Mouse (Mus musculus): ENCODE results near the gene Timd2. TPM values are rescaled to one million over a fixed set of nuclear protein-coding genes. Genes with fewer than 3 reads are reported as not detected.
"Not testable (repeated sequence)": the region's sequence is repeated elsewhere in the genome, so short reads cannot be mapped to it uniquely, and the experiment has no call there.

The Timd2 gene
- polyA plus RNA-seq, 1 experiment from 2014 or later = not detected

- Histone ChIP-seq H3K27ac (ENCODE audit: low read depth, low read length) (no peak overlapping the region), H3K36me3 (ENCODE audit: control insufficient read depth, insufficient read depth, low read length) (no peaks in the 10 kb centered on the region)
- WGBS = 89% methylated on average over 1 of the region's 1 CpGs
Observed at GRCm38 (mm10) chr11:46682842-46683241, 24.0 kb downstream of the Timd2 start.

GRCm38 (mm10) chr11:46667938-46668337, 38.9 kb downstream of the Timd2 start:
- Histone ChIP-seq H3K27me3 (ENCODE audit: control insufficient read depth, insufficient read depth, low read length) (no peaks in the 10 kb centered on the region), H3K27ac (ENCODE audit: low read depth, low read length) (no peak overlapping the region), H3K4me2 (ENCODE audit: low read depth, low read length) (no peak overlapping the region), H3K4me3 (ENCODE audit: low read depth, low read length) (no peak overlapping the region), H3K36me3 (ENCODE audit: control insufficient read depth, insufficient read depth, low read length) (no peaks in the 10 kb centered on the region), H3K4me1 (ENCODE audit: control insufficient read depth, insufficient read depth, low read length) (no peaks in the 10 kb centered on the region), H3K9ac (replicated peaks; ENCODE audit: low read depth, low read length) (no peak overlapping the region), H3K9me3 (ENCODE audit: control insufficient read depth, low read length) (no peaks in the 10 kb centered on the region)
- no peak for ATAC-seq (ENCODE audit: low read depth)
- WGBS = 84% methylated on average over 2 of the region's 2 CpGs

More at GRCm38 (mm10) chr11:46682842-46683241, 24.0 kb downstream of the Timd2 start:
- Histone ChIP-seq H3K4me3 (ENCODE audit: low read depth, low read length) (no peak overlapping the region), H3K4me1 (ENCODE audit: control insufficient read depth, insufficient read depth, low read length) (no peaks in the 10 kb centered on the region), H3K9me3 (ENCODE audit: control insufficient read depth, low read length) (no peaks in the 10 kb centered on the region), H3K4me2 (ENCODE audit: low read depth, low read length) (no peak overlapping the region), H3K9ac (replicated peaks; ENCODE audit: low read depth, low read length) (no peak overlapping the region), H3K27me3 (ENCODE audit: control insufficient read depth, insufficient read depth, low read length) (no peaks in the 10 kb centered on the region)
- ATAC-seq (ENCODE audit: low read depth) = no peak

GRCm38 (mm10) chr11:46667105-46667504, 39.8 kb downstream of the Timd2 start:
- Histone ChIP-seq H3K36me3 (ENCODE audit: control insufficient read depth, insufficient read depth, low read length) (no peaks in the 10 kb centered on the region), H3K4me1 (ENCODE audit: control insufficient read depth, insufficient read depth, low read length) (no peaks in the 10 kb centered on the region), H3K4me2 (ENCODE audit: low read depth, low read length) (no peak overlapping the region), H3K4me3 (ENCODE audit: low read depth, low read length) (no peak overlapping the region), H3K27ac (ENCODE audit: low read depth, low read length) (no peak overlapping the region), H3K27me3 (ENCODE audit: control insufficient read depth, insufficient read depth, low read length) (no peaks in the 10 kb centered on the region), H3K9ac (replicated peaks; ENCODE audit: low read depth, low read length) (no peak overlapping the region), H3K9me3 (ENCODE audit: control insufficient read depth, low read length) (no peaks in the 10 kb centered on the region)
- 96% methylated on average over 3 of the region's 3 CpGs for WGBS
- ATAC-seq (ENCODE audit: low read depth) = no peak

- Histone ChIP-seq H3K4me2 (ENCODE audit: low read depth, low read length) (no peak overlapping the region), H3K4me3 (ENCODE audit: low read depth, low read length) (no peak overlapping the region), H3K27me3 (ENCODE audit: control insufficient read depth, insufficient read depth, low read length) (no peaks in the 10 kb centered on the region), H3K9me3 (ENCODE audit: control insufficient read depth, low read length) (no peaks in the 10 kb centered on the region), H3K4me1 (ENCODE audit: control insufficient read depth, insufficient read depth, low read length) (no peaks in the 10 kb centered on the region), H3K36me3 (ENCODE audit: control insufficient read depth, insufficient read depth, low read length) (no peaks in the 10 kb centered on the region), H3K9ac (replicated peaks; ENCODE audit: low read depth, low read length) (no peak overlapping the region), H3K27ac (ENCODE audit: low read depth, low read length) (no peak overlapping the region)
- 80% methylated on average over 6 of the region's 6 CpGs for WGBS
- ATAC-seq (ENCODE audit: low read depth) = peak; percentile 69
Observed at GRCm38 (mm10) chr11:46665599-46666522, 41.0 kb downstream of the Timd2 start.

- Histone ChIP-seq H3K9ac (replicated peaks; ENCODE audit: low read depth, low read length) (no peak overlapping the region), H3K4me3 (ENCODE audit: low read depth, low read length) (no peak overlapping the region), H3K4me2 (ENCODE audit: low read depth, low read length) (no peak overlapping the region), H3K27ac (ENCODE audit: low read depth, low read length) (no peak overlapping the region), H3K27me3 (ENCODE audit: control insufficient read depth, insufficient read depth, low read length) (no peaks in the 10 kb centered on the region), H3K9me3 (ENCODE audit: control insufficient read depth, low read length) (no peaks in the 10 kb centered on the region), H3K4me1 (ENCODE audit: control insufficient read depth, insufficient read depth, low read length) (no peaks in the 10 kb centered on the region), H3K36me3 (ENCODE audit: control insufficient read depth, insufficient read depth, low read length) (no peaks in the 10 kb centered on the region)
- ATAC-seq (ENCODE audit: low read depth) = no peak
- 74% methylated on average over 4 of the region's 4 CpGs for WGBS
Observed at GRCm38 (mm10) chr11:46663215-46663614, 43.6 kb downstream of the Timd2 start.

- Histone ChIP-seq H3K4me2 (ENCODE audit: low read depth, low read length) (no peak overlapping the region), H3K27ac (ENCODE audit: low read depth, low read length) (no peak overlapping the region), H3K4me3 (ENCODE audit: low read depth, low read length) (no peak overlapping the region), H3K27me3 (ENCODE audit: control insufficient read depth, insufficient read depth, low read length) (no peaks in the 10 kb centered on the region), H3K9me3 (ENCODE audit: control insufficient read depth, low read length) (no peaks in the 10 kb centered on the region), H3K36me3 (ENCODE audit: control insufficient read depth, insufficient read depth, low read length) (no peaks in the 10 kb centered on the region), H3K9ac (replicated peaks; ENCODE audit: low read depth, low read length) (no peak overlapping the region), H3K4me1 (ENCODE audit: control insufficient read depth, insufficient read depth, low read length) (no peaks in the 10 kb centered on the region)
- ATAC-seq (ENCODE audit: low read depth) = no peak
- 90% methylated on average over 3 of the region's 3 CpGs for WGBS
Observed at GRCm38 (mm10) chr11:46652476-46652875, 54.4 kb downstream of the Timd2 start.

GRCm38 (mm10) chr11:46649655-46650054, 57.2 kb downstream of the Timd2 start:
- H3K27ac ChIP-seq (ENCODE audit: low read depth, low read length); H3K27me3 ChIP-seq (ENCODE audit: control insufficient read depth, insufficient read depth, low read length); H3K4me2 ChIP-seq (ENCODE audit: low read depth, low read length); H3K36me3 ChIP-seq (ENCODE audit: control insufficient read depth, insufficient read depth, low read length); H3K4me1 ChIP-seq (ENCODE audit: control insufficient read depth, insufficient read depth, low read length); H3K9me3 ChIP-seq (ENCODE audit: control insufficient read depth, low read length); ATAC-seq (ENCODE audit: low read depth); H3K4me3 ChIP-seq (ENCODE audit: low read depth, low read length); H3K9ac ChIP-seq (replicated peaks; ENCODE audit: low read depth, low read length): not testable (repeated sequence)
- WGBS = 69% methylated on average over 3 of the region's 3 CpGs

- H3K27me3 ChIP-seq (ENCODE audit: control insufficient read depth, insufficient read depth, low read length) = no peaks in the 10 kb centered on the region
- no peak overlapping the region for H3K4me2 ChIP-seq (ENCODE audit: low read depth, low read length)
- ATAC-seq (ENCODE audit: low read depth) = no peak
- no peaks in the 10 kb centered on the region for H3K9me3 ChIP-seq (ENCODE audit: control insufficient read depth, low read length)
- no peaks in the 10 kb centered on the region for H3K4me1 ChIP-seq (ENCODE audit: control insufficient read depth, insufficient read depth, low read length)
- no peak overlapping the region for H3K4me3 ChIP-seq (ENCODE audit: low read depth, low read length)
- no peak overlapping the region for H3K27ac ChIP-seq (ENCODE audit: low read depth, low read length)
- WGBS = 88% methylated on average over 1 of the region's 1 CpGs
- no peak overlapping the region for H3K9ac ChIP-seq (replicated peaks; ENCODE audit: low read depth, low read length)
- H3K36me3 ChIP-seq (ENCODE audit: control insufficient read depth, insufficient read depth, low read length) = no peaks in the 10 kb centered on the region
Observed at GRCm38 (mm10) chr11:46644824-46645223, 62.0 kb downstream of the Timd2 start.

GRCm38 (mm10) chr11:46636568-46636967, 70.3 kb downstream of the Timd2 start:
- no peak overlapping the region for H3K4me3 ChIP-seq (ENCODE audit: low read depth, low read length)
- 90% methylated on average over 3 of the region's 3 CpGs for whole genome bisulfite sequencing
- no peak for ATAC-seq (ENCODE audit: low read depth)

More at GRCm38 (mm10) chr11:46636568-46636967, 70.3 kb downstream of the Timd2 start:
- Histone ChIP-seq H3K27me3 (ENCODE audit: control insufficient read depth, insufficient read depth, low read length) (no peaks in the 10 kb centered on the region), H3K27ac (ENCODE audit: low read depth, low read length) (no peak overlapping the region), H3K4me2 (ENCODE audit: low read depth, low read length) (no peak overlapping the region), H3K9me3 (ENCODE audit: control insufficient read depth, low read length) (no peaks in the 10 kb centered on the region), H3K9ac (replicated peaks; ENCODE audit: low read depth, low read length) (no peak overlapping the region), H3K4me1 (ENCODE audit: control insufficient read depth, insufficient read depth, low read length) (no peaks in the 10 kb centered on the region), H3K36me3 (ENCODE audit: control insufficient read depth, insufficient read depth, low read length) (no peaks in the 10 kb centered on the region)

All from neural tube, embryonic 14.5 days (tissue).